Mouse (Mus musculus) embryonic fibroblast, embryonic 13.5 days (primary cell): ENCODE results near the gene Eps8. TPM values are rescaled to one million over a fixed set of nuclear protein-coding genes. Genes with fewer than 3 reads are reported as not detected.

Experiments
- H3K27ac ChIP-seq: 2 replicates; pipeline ENCODE4 v1.5.1; 2012; ENCODE audit warnings: low read length, control low read depth, inconsistent platforms; ENCODE audit not compliant: insufficient read depth
- H3K4me1 ChIP-seq: 2 replicates; pipeline ENCODE4 v1.6.1; 2011; ENCODE audit warnings: low read length; ENCODE audit not compliant: control insufficient read depth, insufficient read depth
- H3K4me3 ChIP-seq: 2 replicates; pipeline ENCODE4 v1.5.1; 2011; ENCODE audit warnings: mild to moderate bottlenecking, control low read depth, low read length; ENCODE audit not compliant: insufficient read depth
- CTCF ChIP-seq: IDR thresholded peaks from 2 replicates; pipeline ENCODE4 v1.5.1; 2011; ENCODE audit warnings: mild to moderate bottlenecking, control low read depth, low read length, moderate library complexity, borderline replicate concordance; ENCODE audit not compliant: insufficient read depth
- POLR2A ChIP-seq: IDR thresholded peaks from 2 replicates; pipeline ENCODE4 v1.6.1; 2011; ENCODE audit warnings: low read depth, mild to moderate bottlenecking, control low read depth, low read length, moderate library complexity
- polyA plus RNA-seq: library from polyadenylated mRNA; stranded (reverse); fragments of >200 nt; gene quantifications from 2 replicates; pipeline ENCODE4 v1.2.4, GENCODE M21; 2011; ENCODE audit warnings: low read depth; ENCODE audit not compliant: missing spikeins, insufficient read length

Gene Eps8
- polyA plus RNA-seq, result 48.4 and 53.6 TPM in 2 replicates

DNA sequence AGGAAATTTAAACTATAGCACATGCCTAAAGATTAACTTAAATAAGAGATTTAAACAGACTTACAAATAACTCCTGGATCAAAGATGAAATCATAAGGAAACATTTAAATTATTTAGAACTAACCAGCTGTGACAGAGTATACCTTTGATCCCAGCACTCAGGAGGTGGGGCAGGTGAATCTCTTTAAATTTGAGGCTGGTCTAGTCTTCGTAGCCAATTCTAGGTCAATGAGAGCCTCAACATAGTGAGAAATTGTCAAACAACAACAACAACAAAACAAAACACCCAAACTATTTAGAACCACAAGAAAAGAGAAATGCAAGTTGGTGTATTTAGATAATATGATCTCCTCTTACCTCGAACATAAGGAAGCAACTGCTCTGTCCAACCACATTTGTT lies at the start of gene Eps8:
Gene Eps8 (minus strand): TSS at position 101 of the 400 bp plus-strand sequence.
- Histone ChIP-seq H3K4me1 (no peaks in the 10 kb centered on the region), H3K4me3 (no peak within 1 kb of the TSS), H3K27ac (no peak within 1 kb of the TSS)
- TF ChIP-seq POLR2A, result no peak
- TF ChIP-seq CTCF, result no peak

- Histone ChIP-seq H3K4me3 (no peak overlapping the region), H3K4me1 (0 out of 2 replicates have a peak, but pooled peaks cover 2% of the 10 kb centered on the region), H3K27ac (no peak overlapping the region)
- TF ChIP-seq POLR2A, result no peak
- no peak for TF ChIP-seq CTCF
Measured at GRCm38 (mm10) chr6:137703431-137703830, 48.8 kb upstream of the Eps8 start.

- no peak overlapping the region for H3K4me3 ChIP-seq
Measured at GRCm38 (mm10) chr6:137702918-137703317, 48.2 kb upstream of the Eps8 start.

GRCm38 (mm10) chr6:137702186-137702585 lies 47.5 kb upstream of the Eps8 start:
- Histone ChIP-seq H3K4me3 (no peak overlapping the region), H3K4me1 (0 out of 2 replicates have a peak, but pooled peaks cover 2% of the 10 kb centered on the region), H3K27ac (no peak overlapping the region)
- no peak for TF ChIP-seq POLR2A
- TF ChIP-seq CTCF, result no peak

More at GRCm38 (mm10) chr6:137702918-137703317, 48.2 kb upstream of the Eps8 start:
- Histone ChIP-seq H3K4me1 (0 out of 2 replicates have a peak, but pooled peaks cover 2% of the 10 kb centered on the region), H3K27ac (no peak overlapping the region)
- no peak for TF ChIP-seq POLR2A
- TF ChIP-seq CTCF, result no peak

GRCm38 (mm10) chr6:137699434-137699833 lies 44.8 kb upstream of the Eps8 start:
- H3K4me1 ChIP-seq, result 0 out of 2 replicates have a peak, but pooled peaks cover 2% of the 10 kb centered on the region
- H3K27ac ChIP-seq, result no peak overlapping the region
- H3K4me3 ChIP-seq, result no peak overlapping the region
- TF ChIP-seq CTCF, result no peak
- TF ChIP-seq POLR2A, result no peak

DNA sequence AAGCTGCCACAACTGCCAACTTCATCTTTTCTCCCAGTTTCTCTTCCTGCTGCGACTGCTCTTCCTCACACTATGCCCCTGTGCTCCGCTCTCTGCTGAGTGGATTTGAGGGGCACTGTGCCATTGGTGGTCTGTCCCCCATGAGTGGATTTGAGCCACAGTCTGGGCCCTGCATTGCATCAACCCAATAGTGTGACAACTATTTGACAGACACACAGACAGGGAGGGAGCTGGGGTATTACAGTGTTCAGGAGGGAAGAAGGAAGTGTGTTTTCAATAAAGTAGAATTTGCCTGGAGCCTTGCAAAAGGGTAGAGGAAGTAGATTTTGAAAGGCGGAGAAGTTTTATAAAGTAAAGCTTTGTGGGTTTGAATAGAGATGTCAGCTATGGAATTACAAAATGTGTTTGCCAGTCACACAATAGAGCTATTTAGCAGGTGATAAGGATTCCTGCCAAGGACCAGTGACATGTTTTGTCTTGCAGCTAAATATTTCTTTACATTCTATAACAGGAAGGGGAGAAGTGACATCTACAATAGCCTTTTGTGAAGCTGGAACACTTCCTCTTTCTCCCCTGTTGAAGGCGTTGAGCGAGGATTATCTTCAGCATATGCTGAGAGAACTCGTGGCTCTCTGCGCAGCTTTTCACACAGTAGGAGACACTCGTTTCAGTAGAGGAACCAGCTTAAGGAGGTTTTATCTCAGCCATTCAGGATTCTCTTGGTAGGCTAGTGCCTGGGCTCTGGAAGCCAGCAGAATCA lies 41.9 kb upstream of the Eps8 start:
- H3K4me3 ChIP-seq, result no peak overlapping the region
- TF ChIP-seq CTCF (no peak), POLR2A (no peak)
- no peak overlapping the region for H3K27ac ChIP-seq
- no peaks in the 10 kb centered on the region for H3K4me1 ChIP-seq

GRCm38 (mm10) chr6:137695046-137695445 lies 40.4 kb upstream of the Eps8 start:
- Histone ChIP-seq H3K4me3 (no peak overlapping the region), H3K4me1 (peaks cover 6% of the 10 kb centered on the region), H3K27ac (no peak overlapping the region)
- TF ChIP-seq CTCF (no peak), POLR2A (no peak)

GRCm38 (mm10) chr6:137694310-137694709 lies 39.6 kb upstream of the Eps8 start:
- TF ChIP-seq CTCF (no peak), POLR2A (no peak)
- Histone ChIP-seq H3K4me3 (no peak overlapping the region), H3K27ac (no peak overlapping the region), H3K4me1 (peaks cover 7% of the 10 kb centered on the region)

DNA sequence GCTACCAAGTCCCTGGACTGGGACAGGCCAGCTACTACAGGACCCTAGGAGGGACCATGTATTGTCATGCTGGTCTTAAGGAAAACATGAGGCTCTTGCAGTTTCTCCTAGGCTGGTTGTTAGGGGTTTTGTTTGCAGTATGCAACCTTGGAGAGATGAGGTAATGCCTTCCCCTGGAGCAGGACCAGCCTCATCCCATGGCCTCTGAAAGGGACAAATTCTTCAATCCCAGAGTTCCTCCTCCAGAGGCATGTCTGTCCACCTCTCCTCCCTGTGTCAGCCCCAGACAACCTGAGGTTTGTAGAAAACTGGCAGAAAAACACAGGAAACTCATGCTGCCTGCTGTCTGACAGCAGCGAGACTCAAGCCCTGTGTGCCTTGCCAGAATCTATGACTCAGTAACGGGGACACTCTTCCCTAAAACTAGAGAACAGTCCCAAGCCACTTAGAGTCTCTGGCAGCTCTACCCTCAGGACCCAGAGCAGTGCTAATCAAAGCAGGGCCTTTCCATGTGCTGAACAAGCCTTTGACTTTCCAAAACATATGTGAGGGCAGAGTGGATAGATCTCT lies 36.0 kb upstream of the Eps8 start:
- TF ChIP-seq POLR2A (no peak), CTCF (no peak)
- Histone ChIP-seq H3K4me1 (peaks cover 19% of the 10 kb centered on the region), H3K4me3 (no peak overlapping the region), H3K27ac (no peak overlapping the region)
